Mouse (Mus musculus) kidney, postnatal 36 days (tissue): ENCODE results near the gene Fam102a.
A peak's percentile ranks its signal among the peaks of the same experiment; 100 is the strongest.

ENCODE experiments used
- DNase-seq, 2 experiments: peaks; one replicate each; pipeline ENCODE4 v3.0.0; 2021 to 2022; ENCODE audit warnings: mixed read lengths in 2 of 2

The Fam102a gene

GRCm38 (mm10) chr2:32517233-32517867 is 17.8 kb upstream of the Fam102a start:
- peak; percentile 45 to 63 for DNase-seq

GRCm38 (mm10) chr2:32520034-32520990 is 14.8 kb upstream of the Fam102a start:
- no peak for DNase-seq

GRCm38 (mm10) chr2:32524536-32525031 is 10.5 kb upstream of the Fam102a start:
- peak; percentile 77 to 92 for DNase-seq

GRCm38 (mm10) chr2:32525816-32526215 is 9.3 kb upstream of the Fam102a start:
- peak; percentile 70 to 78 for DNase-seq

GRCm38 (mm10) chr2:32527468-32527966 is 7.6 kb upstream of the Fam102a start:
- peak; percentile 85 to 92 for DNase-seq

GRCm38 (mm10) chr2:32528326-32528725 is 6.8 kb upstream of the Fam102a start:
- DNase-seq: peak in 1 of 2 experiments; percentile 49

- peak; percentile 40 to 71 for DNase-seq
Observed at GRCm38 (mm10) chr2:32530479-32530878, 4.7 kb upstream of the Fam102a start.

GRCm38 (mm10) chr2:32533163-32533562 is 2.0 kb upstream of the Fam102a start:
- no peak for DNase-seq

GRCm38 (mm10) chr2:32534061-32534732 is 935 bp upstream of the Fam102a start:
- DNase-seq: peak; percentile 72 to 73

- DNase-seq: peak; percentile 72 to 88
Observed at GRCm38 (mm10) chr2:32535501-32535991, 414 bp downstream of the Fam102a start.

- peak; percentile 74 to 86 for DNase-seq
Observed at GRCm38 (mm10) chr2:32536086-32536633, 1.0 kb downstream of the Fam102a start.

GRCm38 (mm10) chr2:32536634-32537359 is 1.7 kb downstream of the Fam102a start:
- peak; percentile 73 to 75 for DNase-seq

GRCm38 (mm10) chr2:32537360-32537905 is 2.3 kb downstream of the Fam102a start:
- peak; percentile 70 to 72 for DNase-seq

GRCm38 (mm10) chr2:32537941-32538340 is 2.8 kb downstream of the Fam102a start:
- peak; percentile 52 to 70 for DNase-seq

GRCm38 (mm10) chr2:32538461-32538860 is 3.3 kb downstream of the Fam102a start:
- peak in 1 of 2 experiments; percentile 35 for DNase-seq

GRCm38 (mm10) chr2:32539452-32539981 is 4.4 kb downstream of the Fam102a start:
- DNase-seq: no peak

- no peak for DNase-seq
Observed at GRCm38 (mm10) chr2:32541333-32541908, 6.3 kb downstream of the Fam102a start.

GRCm38 (mm10) chr2:32541986-32542573 is 6.9 kb downstream of the Fam102a start:
- no peak for DNase-seq

- no peak for DNase-seq
Observed at GRCm38 (mm10) chr2:32543031-32543449, 7.9 kb downstream of the Fam102a start.

- peak in 1 of 2 experiments; percentile 55 for DNase-seq
Observed at GRCm38 (mm10) chr2:32546951-32547350, 11.8 kb downstream of the Fam102a start.
